Mouse (Mus musculus) spleen, postnatal 4 days (tissue): Measurements from ENCODE around the gene Sidt1.

ENCODE experiments used
- DNase-seq, 2 experiments: peaks; one replicate each; pipeline ENCODE4 v3.0.0; 2022; ENCODE audit warnings: low spot score in 2 of 2

Sidt1 gene

DNA sequence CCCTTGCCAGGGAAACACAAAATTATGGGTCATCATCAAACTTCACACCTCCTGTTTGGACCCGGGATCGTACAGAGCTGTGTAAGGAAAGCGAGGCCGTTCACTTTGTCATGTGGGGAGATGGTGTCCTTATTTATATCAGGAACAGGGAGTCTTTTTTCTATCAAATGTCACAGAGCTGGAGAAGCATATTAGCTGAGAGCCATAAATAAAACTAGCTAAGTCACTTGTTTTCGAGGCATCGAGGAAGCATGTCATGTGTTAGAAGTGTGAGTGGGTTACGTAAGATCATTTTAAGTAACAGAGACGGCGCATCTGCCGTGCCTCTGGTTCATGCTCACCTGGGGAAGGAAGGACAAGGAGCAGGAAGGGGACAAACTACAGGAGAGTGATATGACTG lies 83.0 kb downstream of the Sidt1 start:
- no peak for DNase-seq

DNA sequence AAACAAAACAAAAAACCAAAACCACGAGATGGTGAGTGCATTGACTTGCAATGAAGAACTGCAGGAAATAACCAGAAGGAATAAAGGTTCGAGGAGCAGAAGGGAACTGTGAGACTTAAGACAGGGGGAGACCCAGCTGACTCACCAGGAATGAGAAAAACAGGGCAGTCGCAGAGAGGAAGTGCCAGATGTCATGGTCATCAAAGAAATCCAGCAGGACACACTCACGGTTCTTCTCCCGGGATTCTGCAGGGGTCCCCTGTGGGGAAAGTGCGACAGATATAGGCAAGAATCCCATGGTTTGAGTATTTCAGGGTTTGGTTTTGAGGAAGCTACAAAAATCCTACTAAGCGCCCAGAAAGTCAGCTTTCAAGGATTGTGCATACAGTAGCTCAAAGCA lies 89.7 kb downstream of the Sidt1 start:
- DNase-seq, result no peak

DNA sequence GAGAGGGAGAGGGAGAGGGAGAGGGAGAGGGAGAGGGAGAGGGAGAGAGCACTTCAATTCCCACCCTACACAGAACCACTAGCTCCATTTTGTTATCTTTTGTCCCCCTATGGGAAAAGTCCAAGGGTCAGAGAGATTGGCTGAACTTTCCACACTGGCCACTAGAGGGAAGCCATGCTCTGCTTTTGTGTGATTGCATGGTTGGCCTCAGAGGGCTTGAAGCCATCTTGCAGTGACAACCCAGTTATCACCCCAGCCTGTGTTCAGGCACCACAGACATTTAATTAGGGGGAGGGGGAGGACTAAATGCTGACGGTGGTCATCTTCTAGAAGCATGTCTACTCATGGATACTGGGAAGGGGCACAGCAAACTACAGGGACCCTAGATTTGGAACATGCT lies 90.4 kb downstream of the Sidt1 start:
- peak; percentile 66 to 81 for DNase-seq

DNA sequence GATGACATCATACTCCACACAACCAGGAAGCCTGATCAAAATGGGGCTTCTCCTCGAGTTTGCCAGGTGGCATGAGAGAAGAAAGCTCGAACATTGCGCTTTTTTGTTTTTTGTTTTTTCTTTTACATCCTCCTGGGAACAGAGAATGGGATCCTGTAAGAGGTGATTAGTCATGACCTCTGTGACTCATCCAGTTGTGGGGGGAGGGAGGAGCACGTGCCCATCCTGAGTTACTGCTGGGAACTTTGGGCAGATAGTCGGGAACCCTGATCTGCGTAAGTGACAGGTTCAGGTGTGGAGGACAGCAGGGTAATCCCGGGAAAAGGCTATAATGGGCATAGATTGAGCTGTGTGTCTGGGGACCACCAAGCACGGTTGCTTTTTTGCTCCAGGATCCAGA lies 92.6 kb downstream of the Sidt1 start:
- DNase-seq, result no peak

DNA sequence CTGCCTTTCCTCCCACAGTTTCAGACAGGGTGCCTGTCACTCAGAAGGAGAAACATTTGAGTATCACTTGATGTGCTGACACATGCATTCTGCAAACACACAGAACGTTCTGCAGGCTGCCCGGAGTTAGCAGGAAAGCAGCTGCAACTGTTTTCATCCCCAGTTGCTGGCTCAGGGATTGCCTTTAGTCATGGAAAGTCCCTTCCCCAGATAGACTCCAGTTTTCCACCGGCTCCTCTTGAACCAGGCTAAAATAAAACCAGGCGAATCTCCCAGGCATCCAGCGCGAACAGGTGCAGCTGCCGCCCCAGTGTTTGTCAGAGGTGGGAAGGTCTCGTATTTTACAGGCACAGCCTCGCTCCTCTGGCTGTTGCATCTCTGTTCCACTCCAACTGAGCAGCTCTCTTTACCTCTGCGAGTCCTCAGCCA lies 94.1 kb downstream of the Sidt1 start:
- DNase-seq, result no peak

DNA sequence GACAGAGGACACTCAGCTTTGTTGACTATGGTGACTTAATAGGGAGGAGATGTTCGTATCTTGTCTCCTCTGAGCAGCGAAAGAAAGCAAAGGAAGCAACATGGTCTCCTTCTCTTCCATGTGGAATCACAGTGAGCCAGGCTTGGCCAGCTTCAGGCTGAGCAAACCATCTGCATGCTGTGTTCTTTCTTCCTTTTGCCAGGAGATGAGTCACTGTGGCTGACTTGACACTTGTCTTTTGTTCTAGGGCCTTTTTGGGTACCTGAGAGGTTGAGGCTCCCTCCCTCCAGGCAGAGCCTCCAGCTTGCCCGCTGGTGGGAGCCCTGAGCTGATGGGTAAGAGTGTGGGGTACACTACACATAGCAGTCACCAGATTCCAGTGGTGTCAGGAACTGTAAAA lies 95.2 kb downstream of the Sidt1 start:
- no peak for DNase-seq

DNA sequence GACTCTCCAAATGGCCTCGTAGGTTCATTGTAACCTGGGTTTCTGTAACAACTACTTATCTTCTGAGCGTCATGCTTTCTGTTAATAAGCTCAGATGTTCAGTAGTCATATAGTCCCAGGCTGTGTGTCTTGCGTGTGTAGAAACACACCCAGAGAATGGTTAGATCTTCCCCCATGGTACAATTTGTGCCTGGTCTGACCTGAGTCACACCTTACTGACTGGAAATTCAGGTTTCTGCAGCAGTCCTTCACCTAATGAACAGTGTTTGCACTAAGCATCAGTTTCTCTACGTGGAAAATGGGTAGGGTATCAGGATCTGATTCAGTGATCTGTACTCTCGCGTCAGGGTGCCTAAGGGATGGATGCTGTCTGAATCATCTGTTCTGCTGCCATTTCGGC lies 100.0 kb downstream of the Sidt1 start:
- no peak for DNase-seq

- DNase-seq, result no peak
These were observed 106.2 kb downstream of the Sidt1 start for GRCm38 (mm10) chr16:44226706-44227291.

DNA sequence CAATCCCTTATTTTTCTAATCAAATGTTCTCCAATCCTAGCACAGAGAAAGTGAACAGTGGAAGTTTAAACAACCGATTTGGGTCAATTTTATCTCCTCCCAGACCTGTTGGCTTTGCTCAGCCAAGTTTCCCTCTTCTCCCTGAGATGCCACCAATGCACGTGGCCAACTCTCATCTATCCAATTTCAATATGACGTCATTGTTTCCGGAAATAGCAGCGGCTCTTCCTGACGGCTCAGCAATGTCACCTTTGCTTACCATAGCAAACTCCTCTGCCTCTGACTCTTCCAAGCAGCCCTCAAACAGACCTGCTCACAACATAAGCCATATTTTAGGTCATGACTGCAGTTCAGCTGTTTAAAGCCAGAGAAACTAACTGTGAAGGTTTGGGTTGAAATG lies 111.5 kb downstream of the Sidt1 start:
- no peak for DNase-seq

- DNase-seq, result no peak
These were observed 116.6 kb downstream of the Sidt1 start for GRCm38 (mm10) chr16:44216417-44216816.

DNA sequence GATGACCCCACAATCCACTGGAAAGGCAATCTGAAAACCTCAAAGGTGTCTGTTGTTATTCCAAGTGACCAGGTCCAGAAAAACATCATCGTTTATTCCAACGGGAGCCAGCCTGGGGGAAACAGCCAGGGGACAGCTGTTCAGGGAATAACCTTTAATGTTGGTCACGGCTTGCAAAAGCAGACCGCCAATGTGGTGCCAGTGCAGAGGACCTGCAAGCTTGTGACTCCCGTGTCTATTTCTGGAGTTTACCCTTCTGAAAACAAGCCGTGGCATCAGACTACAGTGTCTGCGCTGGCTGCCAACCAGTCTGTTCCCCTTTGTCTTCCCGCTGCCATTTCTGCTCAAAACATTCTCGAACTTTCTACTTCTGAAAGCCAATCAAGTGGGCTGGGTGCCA lies 117.5 kb downstream of the Sidt1 start:
- DNase-seq, result no peak

DNA sequence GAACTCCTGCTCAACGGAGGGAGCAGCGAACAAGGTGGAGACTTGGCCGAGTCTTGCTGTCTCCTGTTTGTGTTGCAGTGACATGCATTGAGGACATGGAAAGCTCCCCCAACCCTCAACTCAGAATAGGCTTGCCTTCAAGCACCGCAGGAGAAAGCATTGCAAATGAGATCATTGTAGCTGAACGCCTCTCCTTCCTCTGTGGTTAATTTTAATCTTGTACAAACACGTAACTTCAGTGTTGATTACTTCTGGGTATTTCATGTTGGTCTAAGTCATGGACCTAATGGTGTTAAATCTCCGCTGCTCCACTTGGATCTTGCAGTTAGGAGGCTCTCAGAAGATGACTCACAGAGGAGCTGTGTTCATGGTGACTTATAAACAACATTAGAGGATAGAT lies 120.3 kb downstream of the Sidt1 start:
- DNase-seq, result no peak

- no peak for DNase-seq
These were observed 122.0 kb downstream of the Sidt1 start for GRCm38 (mm10) chr16:44211054-44211414.

GRCm38 (mm10) chr16:44210156-44211053 lies 122.6 kb downstream of the Sidt1 start:
- DNase-seq, result no peak

GRCm38 (mm10) chr16:44205973-44206372 lies 127.0 kb downstream of the Sidt1 start:
- no peak for DNase-seq

DNA sequence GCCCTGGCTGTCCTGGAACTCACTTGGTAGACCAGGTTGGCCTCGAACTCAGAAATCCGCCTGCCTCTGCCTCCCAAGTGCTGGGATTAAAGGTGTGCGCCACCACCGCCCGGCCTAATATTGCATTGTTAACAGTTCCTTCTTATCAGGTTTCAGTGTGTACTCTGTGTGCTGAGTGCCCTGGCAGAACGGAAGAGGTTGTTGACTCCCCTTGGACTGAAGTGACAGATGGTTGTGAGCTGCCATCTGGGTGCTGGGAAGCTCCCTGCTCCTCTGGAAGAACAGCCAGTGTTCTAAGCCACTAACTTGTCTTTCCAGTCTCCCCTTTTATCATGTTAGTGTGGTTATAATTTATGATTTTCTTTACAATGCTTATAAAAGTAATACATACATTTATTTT lies 128.7 kb downstream of the Sidt1 start:
- no peak for DNase-seq

DNA sequence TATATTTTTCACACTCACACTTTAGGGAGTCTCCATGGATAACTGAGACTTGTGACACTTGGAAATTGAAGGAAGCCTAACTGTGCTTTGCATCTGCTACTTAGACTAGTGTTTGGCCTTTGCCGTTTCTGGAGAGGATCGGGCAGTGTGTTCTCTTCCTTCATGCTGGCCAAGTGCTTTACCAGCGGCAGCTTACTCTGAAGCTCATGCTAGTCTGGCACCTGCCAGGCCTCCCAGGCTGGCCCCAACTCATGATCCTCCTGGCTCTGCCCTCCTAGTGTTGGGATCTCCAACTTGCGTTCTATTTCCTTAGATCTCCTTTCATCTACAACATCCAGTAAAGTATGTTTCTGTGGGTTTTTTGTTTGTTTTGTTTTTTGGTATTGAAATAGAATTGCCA lies 132.8 kb downstream of the Sidt1 start:
- no peak for DNase-seq

GRCm38 (mm10) chr16:44199066-44199703 lies 133.8 kb downstream of the Sidt1 start:
- peak in 1 of 2 experiments; percentile 30 for DNase-seq

GRCm38 (mm10) chr16:44190968-44191367 lies 142.0 kb downstream of the Sidt1 start:
- no peak for DNase-seq
